Mouse (Mus musculus) CD4-positive naive resting alpha-beta T cell, adult 76 days (primary cell): ENCODE data around the gene Cops9. TPM values are rescaled to one million over a fixed set of nuclear protein-coding genes. Genes with fewer than 3 reads are reported as not detected.

Experiments used
- total RNA-seq: library from RNA; stranded (reverse); gene quantifications from one replicate; pipeline ENCODE4 v1.2.4, GENCODE M21; 2023

Cops9 gene
- 99.3 TPM for total RNA-seq

GRCm38 (mm10) chr1:92641514-92642272 is at the start of gene Cops9:
TSS of gene Cops9 (minus strand) at chr1:92641985.

GRCm38 (mm10) chr1:92648673-92649072 is 6.9 kb upstream of the Cops9 start, which contains the start of gene Otos:
TSS of gene Otos (minus strand) at chr1:92648841.

GRCm38 (mm10) chr1:92617488-92617887 is 24.3 kb downstream of the Cops9 start, which contains the start of gene Olfr12:
TSS of gene Olfr12 (plus strand) at chr1:92617788.

GRCm38 (mm10) chr1:92605482-92605881 is 36.3 kb downstream of the Cops9 start, which contains the start of gene Olfr1410:
TSS of gene Olfr1410 (plus strand) at chr1:92605782.

GRCm38 (mm10) chr1:92594111-92594510 is 47.7 kb downstream of the Cops9 start, which contains the start of gene Olfr1411:
TSS of gene Olfr1411 (plus strand) at chr1:92594411.

Other genes starting within 250 kb of the Cops9 start
- gene Ndufa10, start 168.1 kb downstream of the Cops9 start, total RNA-seq = 114 TPM
- gene Olfr1416, start 156.9 kb downstream of the Cops9 start, total RNA-seq = not detected
- gene Olfr1415, start 145.9 kb downstream of the Cops9 start, total RNA-seq = not detected
- gene Olfr1414, start 123.3 kb downstream of the Cops9 start, total RNA-seq = not detected
- gene Olfr1413, start 70.7 kb downstream of the Cops9 start, total RNA-seq = not detected
- gene Olfr1412, start 56.2 kb downstream of the Cops9 start, total RNA-seq = not detected
- not detected for gene Olfr1411, start 47.6 kb downstream of the Cops9 start, total RNA-seq
- gene Olfr1410, start 36.2 kb downstream of the Cops9 start, total RNA-seq = not detected
- gene Olfr12, start 24.2 kb downstream of the Cops9 start, total RNA-seq = not detected
- gene Otos, start 6.9 kb upstream of the Cops9 start, total RNA-seq = not detected
- gene Gpc1, start 189.7 kb upstream of the Cops9 start, total RNA-seq = 3.6 TPM